Mouse (Mus musculus) frontal cortex, postnatal 36 days (tissue): Measurements from ENCODE around the gene Mecom.

Source experiments
- DNase-seq, 2 experiments: peaks; one replicate each; pipeline ENCODE4 v3.0.0; 2022; ENCODE audit warnings: low spot score in 2 of 2

The Mecom gene

DNA sequence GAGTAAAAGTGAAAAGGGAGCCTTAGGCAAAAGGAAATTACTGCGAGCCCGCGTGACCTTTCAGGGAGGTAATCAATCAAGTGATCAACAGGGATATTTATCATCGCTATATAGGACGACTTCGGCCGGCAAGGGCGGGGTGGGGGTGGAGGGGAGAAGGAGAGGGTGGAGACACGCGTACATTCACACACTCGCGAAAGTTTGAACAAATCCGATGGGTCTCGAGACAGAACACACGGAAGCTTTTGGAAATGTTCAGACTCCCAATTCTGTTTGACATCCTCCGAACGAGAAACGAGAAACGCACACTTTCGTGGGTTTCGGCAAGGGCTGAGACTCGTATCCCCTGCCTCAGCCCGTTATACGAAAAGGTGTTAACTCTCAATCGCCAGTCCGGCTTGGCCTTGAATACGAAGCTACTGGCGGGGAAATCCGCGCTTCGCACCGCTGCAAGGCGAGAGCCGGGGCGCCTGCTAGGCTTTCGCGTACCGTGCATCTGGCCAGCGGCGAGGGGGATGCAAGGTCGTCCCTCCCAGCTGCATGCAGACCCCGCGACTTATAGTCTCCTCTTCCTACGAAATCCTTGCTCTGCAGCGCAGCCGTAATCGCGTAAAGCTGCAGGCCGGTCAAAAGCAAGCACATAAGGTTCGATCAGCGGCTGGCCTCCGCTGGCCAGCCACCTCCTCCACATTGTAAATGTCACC, 33.6 kb downstream of the Mecom start:
- no peak for DNase-seq

DNA sequence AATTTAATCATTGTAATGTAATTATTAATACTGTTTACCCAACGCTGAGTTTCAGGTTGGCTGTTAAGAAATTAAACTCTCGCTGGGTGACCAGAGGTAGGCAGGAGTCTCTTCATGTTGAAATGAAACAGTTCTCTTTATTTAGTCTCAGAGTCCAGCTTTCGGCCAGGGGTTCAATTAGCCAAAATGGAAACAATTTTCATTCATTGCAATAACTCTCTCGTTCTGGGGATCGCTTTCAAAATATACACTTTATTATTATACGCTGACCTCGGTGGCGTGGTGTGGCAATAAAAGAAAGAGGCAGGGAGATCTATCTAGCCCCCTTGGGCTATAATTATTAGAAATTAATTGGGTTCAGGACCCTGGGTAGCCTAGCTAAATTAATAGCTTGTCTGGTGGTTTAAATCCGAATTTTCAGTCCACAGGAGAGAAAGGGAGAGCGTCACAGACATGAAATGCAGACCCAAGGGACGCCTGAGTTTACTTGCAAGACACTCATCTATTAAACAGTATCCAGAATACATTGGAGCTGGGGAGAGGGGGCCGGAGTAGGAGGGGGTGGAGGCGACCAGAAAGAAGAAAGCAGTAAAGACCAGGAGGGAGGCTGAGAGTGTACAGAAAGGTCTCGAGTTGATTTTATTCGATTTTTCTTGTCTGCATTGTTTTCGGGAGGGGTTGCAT, 34.4 kb downstream of the Mecom start:
- DNase-seq = no peak

DNA sequence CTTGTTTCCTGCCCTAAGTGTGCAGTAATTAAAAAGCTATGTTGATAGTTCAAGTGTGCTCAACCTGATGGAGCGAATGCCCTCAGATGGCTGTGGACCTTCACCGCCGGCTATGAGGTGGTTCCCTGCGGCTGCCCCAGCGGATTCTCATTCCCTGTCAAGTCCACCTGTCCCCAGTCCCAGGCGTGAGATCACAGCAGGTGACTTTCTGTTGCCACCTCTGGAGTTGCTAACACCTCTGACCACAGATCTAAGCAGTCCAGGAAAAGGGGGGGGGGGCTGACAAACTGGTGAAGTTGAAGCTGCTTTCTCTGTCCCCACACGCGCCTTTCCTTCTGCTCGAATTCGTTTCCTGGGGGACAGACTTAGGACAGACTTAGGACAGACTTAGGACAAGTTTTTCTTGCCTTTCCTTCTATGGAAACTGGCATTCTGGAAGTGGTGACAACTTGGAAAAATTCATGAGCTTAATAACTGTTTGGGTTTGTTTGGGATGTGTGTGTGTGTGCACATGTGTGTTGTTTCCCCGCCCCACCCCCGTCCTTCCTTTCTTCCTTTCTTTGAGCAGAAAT, 35.3 kb downstream of the Mecom start:
- DNase-seq = no peak

DNA sequence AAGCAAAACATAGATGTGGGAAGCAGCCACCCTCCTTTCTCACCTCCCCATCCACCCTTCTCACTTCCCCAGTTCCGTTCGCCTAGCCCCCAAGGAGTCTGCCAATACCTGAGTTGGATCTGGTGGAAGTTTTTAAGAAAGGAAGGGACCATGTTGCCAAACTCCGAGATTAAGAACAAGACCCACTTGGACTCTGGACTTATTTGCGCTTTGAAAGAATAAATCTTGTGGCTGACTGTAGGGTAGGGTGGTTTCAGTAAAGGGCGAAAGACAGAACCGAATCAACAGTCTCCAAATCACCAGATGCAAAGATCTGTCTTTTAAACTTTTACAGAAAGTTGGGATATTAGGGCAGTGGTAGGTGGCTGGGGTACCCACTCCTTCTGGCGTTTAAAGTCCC, 36.0 kb downstream of the Mecom start:
- no peak for DNase-seq

DNA sequence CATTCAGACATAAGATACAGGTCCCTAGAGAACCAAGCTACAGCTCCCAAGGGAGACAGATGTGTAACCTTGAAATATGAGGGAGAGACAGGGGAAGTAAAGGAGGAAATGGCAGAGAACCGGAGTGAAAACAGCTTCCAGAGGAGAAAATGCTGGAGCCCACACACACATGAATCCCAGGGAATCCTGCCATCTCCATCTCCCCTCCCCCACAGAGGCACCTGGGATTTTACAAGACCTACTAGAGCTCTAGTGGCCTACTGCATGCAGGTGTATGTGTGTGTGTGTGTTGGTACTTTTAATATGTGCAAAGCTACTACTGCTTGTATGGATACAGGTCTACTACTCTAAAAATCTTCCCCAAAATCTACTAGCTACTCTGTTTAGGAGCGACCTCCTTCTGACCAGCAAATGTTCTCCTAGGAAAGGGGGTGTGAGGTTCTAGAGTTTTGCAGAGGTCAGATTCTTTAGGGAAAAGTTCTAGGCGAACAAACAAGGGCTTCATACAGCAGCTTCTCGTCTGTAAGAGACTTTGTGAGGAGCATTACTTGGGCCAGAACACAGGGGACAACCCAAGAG, 36.7 kb downstream of the Mecom start:
- DNase-seq = no peak

DNA sequence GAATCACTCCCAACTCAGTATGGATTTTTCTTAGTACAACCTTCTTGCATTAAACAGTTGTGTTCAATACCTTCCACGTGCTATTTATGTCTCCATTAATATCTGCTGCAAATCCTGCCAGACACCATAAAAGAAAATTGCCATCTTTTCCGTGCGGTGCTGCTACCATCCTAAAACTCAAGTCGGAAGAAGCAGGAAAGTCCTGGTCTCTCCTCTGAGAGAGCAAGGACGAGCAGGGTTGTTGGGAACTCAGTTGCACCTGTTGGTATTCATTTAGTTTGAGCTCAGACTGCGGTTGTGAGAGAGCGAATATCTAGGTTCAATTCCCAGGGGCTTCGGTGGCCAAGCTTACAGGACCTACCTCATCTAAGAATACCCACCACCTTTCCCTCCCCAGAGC, 37.2 kb downstream of the Mecom start:
- no peak for DNase-seq

DNA sequence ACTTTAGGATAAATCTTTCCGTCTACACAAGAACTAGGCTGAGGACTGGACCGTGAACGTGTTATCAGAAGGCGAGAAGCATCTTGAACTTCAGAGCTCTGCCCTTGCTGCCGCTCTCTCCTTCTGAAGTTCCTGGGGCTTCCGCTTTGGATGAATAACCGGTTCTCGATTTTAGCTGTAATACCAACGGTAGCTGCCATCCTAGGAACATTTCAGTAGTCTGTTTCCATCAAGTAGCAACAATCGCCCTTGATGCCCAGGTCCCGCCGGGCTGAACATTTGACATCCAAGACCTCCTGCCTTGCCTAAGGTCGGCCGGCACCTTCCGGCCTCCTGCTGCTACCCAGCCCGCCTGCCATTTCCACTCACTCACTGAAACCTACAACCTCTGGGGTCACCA, 37.7 kb downstream of the Mecom start:
- no peak for DNase-seq

DNA sequence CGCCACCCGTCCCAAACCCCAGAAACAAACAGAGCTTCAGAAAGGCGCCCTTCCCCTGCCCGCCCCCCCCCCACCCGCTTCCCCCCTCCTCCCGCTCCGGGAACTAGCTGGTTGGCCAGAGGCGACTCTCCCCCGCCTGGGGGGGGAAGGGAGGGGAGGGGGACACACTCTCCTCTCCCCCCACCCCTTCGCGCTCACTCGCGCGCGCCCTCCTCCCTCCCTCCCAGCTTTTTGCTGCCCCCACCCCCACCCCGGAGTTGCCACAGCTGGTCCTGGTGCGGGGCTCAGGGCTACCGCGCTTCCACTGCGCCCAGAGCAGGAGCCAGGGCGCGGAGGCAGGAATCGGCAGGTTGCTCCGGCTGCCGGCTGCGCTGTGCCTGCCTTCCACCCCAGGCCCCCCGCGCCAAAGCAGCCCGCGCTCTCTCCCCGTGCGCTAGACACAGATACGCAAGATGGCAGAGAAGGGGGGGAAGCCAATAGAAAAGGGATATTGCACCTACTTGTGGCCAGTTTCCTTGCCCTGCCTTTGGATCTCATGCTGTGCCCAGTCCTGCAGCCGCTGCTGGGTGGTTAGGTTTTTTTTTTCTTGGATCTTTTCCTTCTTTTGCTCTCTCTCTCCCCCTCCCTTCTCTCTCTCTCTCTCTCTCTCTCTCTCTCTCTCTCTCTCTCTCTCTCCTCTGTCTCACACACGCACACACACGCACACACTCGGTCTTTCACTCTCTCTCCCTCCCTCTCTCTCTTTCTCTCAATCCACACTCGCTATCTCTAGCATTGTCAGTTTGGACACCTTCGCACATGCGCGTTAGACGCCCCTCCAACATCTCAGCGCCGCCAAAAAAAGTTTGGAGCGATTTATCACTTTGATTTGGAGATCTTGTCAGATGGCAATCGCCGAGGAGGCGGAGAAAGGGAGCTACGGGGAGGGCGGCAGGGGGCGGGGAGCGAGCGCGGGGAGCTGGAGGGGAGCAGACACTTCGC, 38.6 kb downstream of the Mecom start:
- no peak for DNase-seq

DNA sequence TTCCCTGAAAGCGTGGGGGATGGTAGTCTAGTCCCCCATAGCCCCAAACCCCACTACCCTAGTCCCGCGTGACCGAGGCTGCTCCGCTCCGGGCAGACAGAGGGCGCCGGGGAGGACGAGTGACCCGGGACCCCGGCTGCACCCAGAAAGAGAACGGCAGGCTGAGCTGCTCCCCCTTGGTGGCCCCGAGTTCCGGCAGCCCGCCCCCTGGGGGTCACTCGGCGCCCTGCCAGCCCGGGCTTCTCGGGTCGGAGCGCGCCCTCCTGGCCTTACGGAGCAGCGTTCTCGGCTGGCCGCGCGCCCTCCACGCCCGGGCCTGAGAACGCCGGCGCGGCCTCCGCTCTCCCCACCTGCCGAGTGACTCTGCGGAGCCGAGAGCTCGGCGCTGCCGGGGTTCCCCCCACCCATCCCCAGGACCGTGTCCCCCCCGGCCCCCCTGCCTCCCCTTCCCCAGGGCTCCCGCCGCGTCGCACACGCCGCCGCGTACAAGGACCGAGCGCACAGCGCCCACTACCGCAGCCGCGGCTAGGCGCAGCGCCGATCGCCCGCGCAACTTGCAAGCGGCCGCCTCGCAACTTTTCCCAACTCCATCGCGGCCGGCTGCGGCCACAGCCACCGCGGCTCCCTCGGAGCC, 39.4 kb downstream of the Mecom start:
- no peak for DNase-seq

DNA sequence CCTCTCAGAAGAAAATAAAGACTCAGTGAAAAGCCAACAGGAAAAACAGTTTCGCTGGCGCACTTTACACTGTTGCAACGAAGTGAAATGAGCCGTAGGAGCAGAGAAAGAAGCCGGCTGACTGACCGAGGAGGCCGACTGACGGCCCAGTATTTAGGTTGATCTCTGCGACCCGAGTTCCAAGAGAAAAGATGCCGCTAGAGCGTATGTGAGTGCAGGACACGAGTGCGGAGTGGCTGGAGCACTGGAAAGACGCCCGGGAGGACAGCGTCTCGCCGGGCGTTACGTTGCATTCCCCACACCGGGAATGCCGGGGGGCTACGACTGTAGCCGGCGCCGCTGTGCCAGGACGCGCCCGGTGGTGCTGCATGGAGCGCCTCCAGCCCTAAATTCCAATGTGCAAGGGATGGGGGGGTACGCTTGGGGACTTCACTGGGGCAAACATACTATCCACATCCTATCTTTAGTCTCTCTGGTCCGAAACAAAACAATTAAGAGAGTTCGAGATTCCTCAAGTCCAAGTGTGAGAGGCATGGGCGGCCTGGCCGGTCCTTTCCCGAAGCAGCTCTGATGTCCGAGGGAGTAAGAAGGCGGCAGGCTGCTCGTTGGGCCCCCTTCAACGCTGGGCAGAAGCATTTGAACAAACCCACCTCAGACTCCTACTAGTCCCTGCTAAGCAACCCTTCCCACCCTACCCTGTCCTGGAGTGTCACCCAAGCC, 40.1 kb downstream of the Mecom start:
- no peak for DNase-seq

DNA sequence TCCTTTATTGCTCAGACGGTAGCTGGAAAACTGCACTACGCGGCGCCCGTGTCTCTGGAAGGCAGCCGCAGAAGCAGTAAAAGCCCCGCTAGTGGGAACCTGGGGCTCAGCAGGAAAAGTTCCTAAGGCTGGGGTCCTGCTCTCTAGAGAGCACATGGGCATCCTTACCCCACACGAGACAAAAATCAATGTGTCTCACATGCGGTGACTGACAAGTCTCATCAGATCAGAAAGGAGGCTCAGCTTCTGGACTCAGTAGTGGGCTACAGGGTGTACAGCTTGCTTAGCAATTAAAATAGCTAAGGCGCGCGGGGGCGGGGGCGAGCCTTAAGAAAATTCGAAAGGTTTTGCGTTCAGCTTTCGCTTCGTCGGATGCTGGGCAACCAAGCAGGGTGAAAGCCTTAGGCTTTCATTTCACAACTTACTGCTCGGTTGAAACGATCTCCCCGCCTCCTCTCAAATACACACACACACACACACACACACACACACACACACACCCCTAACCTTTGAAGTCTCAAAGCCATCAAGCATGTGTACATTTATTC, 40.7 kb downstream of the Mecom start:
- DNase-seq = peak in 1 of 2 experiments; percentile 47

DNA sequence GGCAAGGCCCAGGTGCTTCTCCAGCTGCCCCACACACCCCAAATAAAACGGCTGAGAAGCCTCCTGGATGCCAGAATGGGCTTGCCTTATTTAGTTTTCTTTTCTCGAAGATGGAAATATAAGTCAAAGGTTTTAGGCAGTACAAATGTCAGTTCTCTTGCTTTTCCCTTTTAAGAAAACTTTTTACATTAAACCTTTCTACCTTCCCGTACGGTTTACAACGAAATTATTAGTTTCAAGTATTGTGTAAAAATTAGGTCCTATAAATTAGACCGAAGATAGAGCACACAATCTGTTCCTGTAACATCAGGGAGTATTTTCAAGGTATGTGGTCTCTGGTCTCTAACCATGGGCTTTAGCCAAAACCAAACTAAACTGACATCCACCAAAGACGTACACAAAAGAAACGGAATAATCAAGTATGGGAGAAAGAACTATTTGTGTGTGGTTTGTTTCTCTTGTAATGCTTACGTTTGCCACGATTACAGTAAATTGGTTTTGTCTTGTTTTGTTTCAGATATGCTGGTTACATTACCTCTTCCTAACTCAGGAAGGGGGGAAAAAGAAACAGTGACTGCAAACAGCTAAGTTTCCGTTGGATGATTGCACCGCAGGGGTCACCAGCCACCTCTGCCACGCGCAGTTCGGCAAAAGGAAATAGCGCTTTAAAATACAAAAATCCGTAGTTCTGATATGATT, 41.3 kb downstream of the Mecom start:
- DNase-seq = no peak

DNA sequence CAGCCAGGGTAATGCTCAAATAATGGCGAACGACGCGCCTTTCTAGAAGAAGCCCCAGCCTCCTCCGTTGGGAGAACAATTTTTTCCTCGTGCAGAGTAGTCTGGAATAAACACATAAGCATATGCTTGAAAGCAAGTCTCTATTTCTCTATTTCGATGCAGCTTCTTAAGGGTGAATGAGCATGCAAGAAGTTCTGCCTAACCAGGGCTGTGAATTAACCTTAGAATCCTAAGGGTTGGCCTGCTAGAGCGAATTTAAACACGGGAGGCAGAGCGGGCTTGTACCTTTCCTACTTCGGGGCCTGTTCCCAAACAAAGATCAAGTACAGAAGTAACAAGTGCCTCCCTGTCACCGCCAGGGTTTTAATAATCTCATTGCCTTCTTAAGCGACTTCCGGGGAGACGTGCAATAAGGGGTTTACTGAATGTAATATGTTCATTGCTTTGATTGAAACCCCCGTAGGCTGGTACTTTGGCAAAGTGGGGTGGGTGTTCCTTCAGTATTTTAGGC, 42.0 kb downstream of the Mecom start:
- DNase-seq = no peak

DNA sequence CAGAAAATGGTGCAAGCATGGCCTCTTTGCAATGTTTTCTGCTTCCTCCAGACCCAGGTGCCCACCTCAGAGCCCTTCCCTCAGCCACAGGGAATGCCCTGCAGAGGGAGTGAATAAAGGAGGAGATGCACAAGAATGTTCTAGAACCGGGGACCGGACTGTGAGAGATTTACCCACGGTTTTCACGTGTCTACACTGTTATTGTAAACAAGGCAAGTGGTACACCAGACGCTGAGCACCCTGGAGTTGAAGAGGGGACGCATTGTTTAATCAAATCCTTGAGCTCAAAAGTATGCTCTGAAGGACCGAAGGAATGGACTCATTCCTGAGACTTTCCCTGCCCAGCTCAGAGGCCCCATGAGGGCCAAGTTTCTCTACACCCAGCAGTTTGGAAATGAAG, 43.2 kb downstream of the Mecom start:
- DNase-seq = no peak

DNA sequence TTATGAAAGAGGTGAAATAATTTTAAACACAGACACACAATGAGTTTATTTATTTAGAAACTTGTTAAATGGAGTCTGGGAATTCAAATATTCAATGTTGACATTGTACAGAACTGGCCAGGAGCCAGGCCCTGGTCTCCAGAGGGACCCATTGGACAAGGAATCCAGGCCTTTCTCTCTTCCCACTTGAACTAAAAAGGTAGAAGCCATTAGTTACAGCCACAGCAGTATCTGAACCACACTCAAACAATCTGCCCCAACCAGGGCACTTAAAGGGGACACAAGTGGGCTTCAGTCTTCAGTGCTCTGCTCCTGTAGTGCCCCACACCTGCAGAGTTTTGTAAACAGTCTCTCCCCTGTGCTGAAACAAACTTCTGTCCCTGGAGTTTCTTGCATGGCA, 44.0 kb downstream of the Mecom start:
- DNase-seq = no peak

DNA sequence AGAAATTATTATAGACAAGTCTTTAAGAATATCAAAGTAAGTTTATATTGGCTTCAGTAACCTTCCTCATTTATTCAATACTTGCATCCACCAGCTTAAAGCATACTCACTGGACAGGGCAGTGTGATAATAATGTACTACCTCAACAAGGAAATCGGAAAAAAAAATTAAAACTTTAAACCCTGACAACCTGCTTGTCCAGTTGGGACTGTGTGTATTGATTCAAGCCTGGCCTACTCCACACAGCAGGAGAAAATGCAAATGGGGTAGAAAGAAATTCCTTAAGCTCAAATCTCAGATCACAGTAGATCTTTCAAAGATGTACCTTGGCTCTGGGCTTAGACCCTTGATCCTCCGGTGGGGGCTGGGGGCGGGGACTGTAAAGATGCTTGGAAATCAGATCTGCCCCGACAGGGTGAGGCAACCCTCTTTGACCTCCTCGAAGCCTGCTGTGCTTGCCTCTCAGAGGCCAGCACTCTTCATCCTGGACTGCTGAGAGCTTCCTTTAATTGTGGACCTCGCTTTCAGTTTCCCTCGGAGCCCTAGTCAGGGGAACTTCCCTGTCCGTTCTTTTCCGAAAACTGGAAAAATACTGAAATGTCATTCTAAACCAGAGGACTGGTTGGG, 49.5 kb downstream of the Mecom start:
- no peak for DNase-seq

DNA sequence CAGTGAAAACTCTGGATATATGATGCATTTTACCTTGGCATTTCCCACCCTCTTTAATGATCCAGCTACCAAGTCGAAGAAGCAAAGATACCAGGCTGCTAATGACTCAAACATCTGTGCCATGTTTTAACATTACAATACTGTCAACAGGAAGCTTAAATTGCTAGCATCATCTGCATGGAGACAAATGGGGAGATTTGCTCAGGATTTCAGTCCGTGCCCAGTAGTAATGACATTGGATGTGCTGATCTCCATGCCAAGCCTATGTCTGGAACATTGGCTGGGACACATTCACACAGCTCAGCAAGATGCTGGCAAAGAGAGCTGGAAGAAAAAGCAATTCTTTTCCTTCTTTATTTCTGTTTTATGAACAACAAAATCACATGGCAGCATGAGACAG, 53.4 kb downstream of the Mecom start:
- no peak for DNase-seq

DNA sequence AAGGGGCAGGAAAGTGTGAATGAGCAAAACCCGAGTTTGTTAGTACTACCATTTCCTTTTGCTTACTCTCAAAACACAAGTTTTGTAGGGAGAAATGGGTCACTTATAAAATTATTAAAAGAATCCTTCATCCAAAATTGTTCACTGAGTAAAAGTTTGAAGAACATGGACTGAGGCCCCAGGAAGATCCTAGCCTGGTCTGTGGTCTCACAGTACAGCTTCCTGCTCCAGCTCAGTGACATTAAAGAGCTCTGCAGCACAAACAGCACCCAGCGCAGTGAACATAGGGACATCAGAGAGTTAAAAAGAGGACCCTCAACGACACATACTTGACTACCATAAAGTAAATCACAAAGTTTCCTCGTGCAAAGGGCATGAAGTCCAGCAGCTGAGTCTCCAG, 59.0 kb downstream of the Mecom start:
- no peak for DNase-seq

DNA sequence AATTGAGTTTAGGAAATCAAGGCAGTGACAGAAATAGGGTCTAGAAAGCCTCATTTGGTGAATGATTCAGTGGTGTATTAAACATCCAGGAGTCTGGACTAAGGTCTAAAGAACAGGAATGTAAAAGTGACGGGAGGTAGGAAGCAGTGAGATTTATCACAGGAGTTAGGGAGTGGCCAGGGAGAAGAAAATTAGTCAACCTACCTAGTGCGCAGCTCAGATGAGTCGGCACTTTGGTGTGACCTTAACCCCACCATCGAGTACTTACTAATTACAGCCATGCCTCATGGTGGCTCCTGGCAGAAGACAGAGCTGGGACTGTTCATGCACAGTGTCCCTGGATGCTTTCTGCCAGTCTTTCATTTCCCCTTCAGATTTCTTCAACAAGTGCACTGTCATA, 61.4 kb downstream of the Mecom start:
- no peak for DNase-seq
